Mouse (Mus musculus) cerebellum, adult 2 months (tissue): Measurements from ENCODE around the gene Cdk9.

Experiments used
- CTCF ChIP-seq: fragments of 200-500 bp; IDR thresholded peaks from 2 replicates; pipeline ENCODE4 v1.5.1; 2011; ENCODE audit warnings: low read depth, mild to moderate bottlenecking, control low read depth, low read length, moderate library complexity, borderline replicate concordance; ENCODE audit not compliant: insufficient read depth
- POLR2A ChIP-seq: fragments of 200-500 bp; IDR thresholded peaks from 2 replicates; pipeline ENCODE4 v1.6.1; 2011; ENCODE audit warnings: low read length, control low read depth, borderline replicate concordance; ENCODE audit not compliant: insufficient read depth

DNA sequence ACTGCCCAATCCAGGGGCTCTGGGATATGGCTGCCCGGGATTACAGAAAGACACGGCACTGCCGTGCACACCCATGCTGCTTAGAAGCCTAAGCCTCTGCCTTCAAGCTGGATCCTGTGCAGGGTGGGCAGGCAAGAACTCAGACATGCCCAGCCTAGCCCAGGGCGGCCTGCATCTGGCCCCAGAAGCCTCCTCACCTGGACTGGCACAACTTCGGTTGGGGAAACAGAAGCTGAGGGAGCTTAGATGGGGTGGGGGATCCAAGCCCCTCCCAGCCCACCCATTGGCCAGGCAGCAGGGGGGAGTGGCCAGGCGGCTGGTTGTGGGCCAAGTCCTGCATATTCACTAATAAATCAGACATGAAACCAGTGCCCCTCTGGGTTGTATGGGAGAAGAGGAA is 31.1 kb downstream of the Cdk9 start:
- TF ChIP-seq CTCF (no peak), POLR2A (no peak)
